Mouse (Mus musculus) embryo, embryonic 10.5 days (tissue): Measurements from ENCODE around the gene B3gnt6.

Experiments
- DNase-seq: peaks from one replicate; pipeline ENCODE4 v3.0.0-alpha.2; 2015; ENCODE audit warnings: low spot score

Gene B3gnt6

GRCm38 (mm10) chr7:98148721-98149407 is 50.4 kb downstream of the B3gnt6 start:
- DNase-seq: no peak

GRCm38 (mm10) chr7:98147766-98148165 is 51.5 kb downstream of the B3gnt6 start:
- no peak for DNase-seq

DNA sequence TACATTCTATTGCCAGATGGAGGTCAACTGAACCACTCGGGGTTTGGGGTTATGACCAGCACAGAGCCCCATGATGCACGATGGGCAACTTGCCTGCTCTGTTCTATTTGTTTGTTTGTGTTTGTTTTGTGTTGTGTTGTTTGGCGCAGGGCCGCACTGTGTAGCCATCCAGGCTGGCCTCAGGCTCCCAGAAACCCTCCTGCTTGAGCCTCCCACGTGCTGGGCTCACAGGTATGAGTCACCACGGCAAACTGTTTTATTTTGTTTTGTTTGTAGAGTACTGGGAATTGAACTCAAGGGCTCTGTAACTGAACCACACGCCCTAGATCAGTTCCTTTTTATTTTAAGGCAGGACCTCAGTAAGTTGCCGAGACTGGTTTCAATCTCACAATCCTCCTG is 52.8 kb downstream of the B3gnt6 start:
- no peak for DNase-seq

DNA sequence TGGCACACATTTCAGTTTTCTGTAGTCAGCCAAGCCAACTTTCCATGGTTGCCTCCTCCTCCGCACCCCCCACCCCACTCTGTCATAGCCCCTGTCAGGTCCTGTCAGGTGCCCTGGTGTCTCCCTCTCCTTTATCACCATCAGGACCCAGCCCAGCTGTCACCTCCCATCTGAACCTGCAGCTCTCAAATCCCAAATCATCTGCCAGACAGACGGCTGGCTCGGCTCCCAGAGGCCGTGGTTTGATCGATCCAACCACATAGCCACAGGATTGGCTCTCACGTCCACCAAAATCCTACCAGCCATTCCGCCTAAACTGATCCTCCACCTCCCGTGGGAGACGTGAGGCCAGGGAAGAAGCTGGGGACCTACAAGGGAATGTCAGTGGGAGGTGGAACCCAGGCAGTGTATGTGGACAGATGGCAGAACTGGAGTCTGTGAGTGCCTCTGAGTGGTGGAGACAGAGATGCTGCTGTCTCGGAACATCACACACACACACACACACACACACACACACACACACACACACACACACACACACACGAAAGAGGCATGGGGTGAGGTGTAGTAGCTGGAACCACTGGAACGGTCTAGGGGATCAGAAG is 53.3 kb downstream of the B3gnt6 start:
- no peak for DNase-seq

DNA sequence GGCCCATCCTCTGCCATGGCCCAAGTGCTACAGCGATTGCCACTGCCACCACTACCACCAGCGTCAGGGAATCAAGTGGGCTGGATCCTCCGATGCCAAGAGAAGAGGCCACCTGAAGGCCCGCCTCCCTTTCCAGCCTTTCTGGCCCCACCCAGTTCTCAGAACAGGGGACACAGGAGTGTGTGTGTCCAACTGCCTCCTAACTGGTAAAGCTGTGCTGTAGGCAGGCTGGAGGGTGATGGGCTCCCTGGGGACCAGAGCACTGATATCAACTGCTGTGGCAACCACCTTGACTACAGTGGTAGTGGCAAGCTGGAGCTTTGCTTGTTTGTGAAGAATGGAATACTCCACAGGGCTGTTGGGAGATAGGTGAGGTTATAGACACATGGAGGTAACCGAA is 53.9 kb downstream of the B3gnt6 start, which contains the start of gene Omp:
Gene Omp (minus strand): TSS at position 101 of the 400 bp plus-strand sequence.
- DNase-seq: no peak

- DNase-seq: no peak
Observed at GRCm38 (mm10) chr7:98142648-98143047, 56.6 kb downstream of the B3gnt6 start.
